Mouse (Mus musculus): ENCODE data around the gene Rara.

DNA sequence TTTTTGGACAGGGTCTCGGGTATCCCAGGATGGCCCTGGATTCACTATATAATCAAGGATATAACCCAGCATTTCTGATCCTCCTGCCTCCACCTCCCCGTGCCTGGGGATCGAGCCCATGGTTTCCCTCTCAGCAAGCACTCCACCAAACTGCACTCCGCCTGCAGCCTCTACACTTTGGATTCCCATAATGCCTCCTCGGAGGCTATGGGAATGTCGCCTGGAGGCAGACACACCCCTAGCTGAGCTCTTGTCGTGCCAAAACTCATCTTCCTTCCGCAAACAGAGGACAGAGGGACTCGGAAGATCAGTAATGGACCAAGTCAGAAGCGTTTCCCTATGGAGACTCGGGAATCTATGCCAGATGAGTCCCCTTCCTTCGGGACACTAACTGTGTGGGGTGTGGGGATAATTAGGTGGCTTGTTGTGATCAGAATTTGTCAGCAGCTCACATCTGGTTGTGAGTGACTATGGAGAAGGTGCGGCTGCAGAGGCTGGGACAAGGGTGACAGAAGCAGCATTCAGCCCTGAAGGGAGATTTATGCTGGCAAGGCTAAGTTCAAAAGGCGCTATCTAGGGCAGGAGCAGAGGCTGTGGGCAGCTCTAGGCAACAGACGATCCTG is 51.0 kb downstream of the Rara start:
- TF ChIP-seq POLR2A (IDR thresholded peaks at IDR 0.05; ENCODE audit: insufficient read length, low read depth) (no peak), CEBPB (IDR thresholded peaks at IDR 0.05; ENCODE audit: insufficient read depth, poor library complexity, severe bottlenecking) (no peak), USF1 (IDR thresholded peaks at IDR 0.05; ENCODE audit: low read depth) (no peak), MYOG (IDR thresholded peaks at IDR 0.05; ENCODE audit: control insufficient read depth in 1 of 3, insufficient read depth in 1 of 3, insufficient read length in 2 of 3, low read depth in 2 of 3) (no peak), TCF12 (IDR thresholded peaks at IDR 0.05; ENCODE audit: insufficient read depth, poor library complexity, severe bottlenecking) (no peak), MYOD1 (IDR thresholded peaks at IDR 0.05; ENCODE audit: control insufficient read depth in 1 of 3, insufficient read length in 2 of 3, low read depth in 2 of 3) (no peak), E2F4 (IDR thresholded peaks at IDR 0.05; ENCODE audit: insufficient read depth) (no peak), POLR2AphosphoS2 (IDR thresholded peaks at IDR 0.05; ENCODE audit: insufficient read length, low read depth) (no peak), MAX (IDR thresholded peaks at IDR 0.05; ENCODE audit: low read depth) (no peak), TCF3 (IDR thresholded peaks at IDR 0.05; ENCODE audit: insufficient read length, low read depth) (no peak), SRF (IDR thresholded peaks at IDR 0.05; ENCODE audit: control insufficient read depth, insufficient read length, low read depth) (no peak)
